Mouse (Mus musculus): ENCODE data around the gene Tut4. TPM values are rescaled to one million over a fixed set of nuclear protein-coding genes. Genes with fewer than 3 reads are reported as not detected.

Tut4 gene
- polyA plus RNA-seq, 1 experiment = 35.0 TPM

DNA sequence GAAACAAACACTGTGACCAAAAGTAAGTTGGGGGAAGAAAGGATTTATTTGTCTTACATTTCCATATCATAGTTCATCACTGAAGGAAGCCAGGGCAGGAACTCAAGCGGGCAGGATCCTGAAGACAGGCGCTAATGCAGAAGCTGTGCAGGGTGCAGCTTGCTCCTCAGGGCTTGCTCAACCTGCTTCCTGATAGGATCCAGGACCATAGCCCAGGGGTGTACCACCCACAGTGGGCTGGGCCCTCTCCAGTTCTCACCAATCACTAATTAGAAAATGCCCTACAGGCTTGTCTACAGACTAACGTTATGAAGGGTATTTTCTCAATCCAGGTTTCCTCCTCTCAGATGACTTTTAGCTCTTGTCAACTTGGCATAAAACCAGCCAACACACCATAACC lies 23.6 kb upstream of the Tut4 start:
- DNase-seq = no peak
- Histone ChIP-seq H3K4me3 (replicated peaks; ENCODE audit: extremely low read depth, low read depth, low read length) (no peak overlapping the region), H3K4me1 (ENCODE audit: control insufficient read depth, insufficient read depth, low read length) (no peaks in the 10 kb centered on the region)
- WGBS = 68% methylated on average over 3 of the region's 3 CpGs
- no peak for TF ChIP-seq CTCF (IDR thresholded peaks at IDR 0.05; ENCODE audit: insufficient read depth, low read length)
- no peak for TF ChIP-seq POLR2A (IDR thresholded peaks at IDR 0.05; ENCODE audit: borderline replicate concordance, extremely low read depth, low read depth, low read length)

DNA sequence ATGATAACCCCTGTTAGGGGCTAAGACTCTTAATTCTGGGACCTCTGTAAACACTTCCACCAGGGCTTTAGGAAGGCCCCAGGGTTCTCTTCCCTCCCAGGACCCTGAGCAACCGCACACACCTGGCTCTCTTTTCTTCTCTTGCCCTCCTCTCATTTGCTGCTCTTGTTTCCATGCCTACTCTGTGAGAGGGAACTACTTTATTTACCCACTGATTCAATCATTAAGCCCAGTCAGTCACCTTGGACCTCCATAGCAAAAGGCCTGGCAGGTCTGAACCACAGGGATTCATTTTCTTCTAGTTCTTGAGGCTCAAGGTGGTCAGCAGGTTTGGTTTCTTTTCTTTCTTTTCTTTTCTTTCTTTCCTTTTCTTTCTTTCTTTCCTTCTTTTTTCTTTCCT lies 23.0 kb upstream of the Tut4 start:
- DNase-seq = no peak
- no peak for TF ChIP-seq CTCF (IDR thresholded peaks at IDR 0.05; ENCODE audit: insufficient read depth, low read length)
- H3K4me1 ChIP-seq (ENCODE audit: control insufficient read depth, insufficient read depth, low read length) = no peaks in the 10 kb centered on the region
- no peak overlapping the region for H3K4me3 ChIP-seq (replicated peaks; ENCODE audit: extremely low read depth, low read depth, low read length)
- 82% methylated on average over 1 of the region's 1 CpGs for WGBS

DNA sequence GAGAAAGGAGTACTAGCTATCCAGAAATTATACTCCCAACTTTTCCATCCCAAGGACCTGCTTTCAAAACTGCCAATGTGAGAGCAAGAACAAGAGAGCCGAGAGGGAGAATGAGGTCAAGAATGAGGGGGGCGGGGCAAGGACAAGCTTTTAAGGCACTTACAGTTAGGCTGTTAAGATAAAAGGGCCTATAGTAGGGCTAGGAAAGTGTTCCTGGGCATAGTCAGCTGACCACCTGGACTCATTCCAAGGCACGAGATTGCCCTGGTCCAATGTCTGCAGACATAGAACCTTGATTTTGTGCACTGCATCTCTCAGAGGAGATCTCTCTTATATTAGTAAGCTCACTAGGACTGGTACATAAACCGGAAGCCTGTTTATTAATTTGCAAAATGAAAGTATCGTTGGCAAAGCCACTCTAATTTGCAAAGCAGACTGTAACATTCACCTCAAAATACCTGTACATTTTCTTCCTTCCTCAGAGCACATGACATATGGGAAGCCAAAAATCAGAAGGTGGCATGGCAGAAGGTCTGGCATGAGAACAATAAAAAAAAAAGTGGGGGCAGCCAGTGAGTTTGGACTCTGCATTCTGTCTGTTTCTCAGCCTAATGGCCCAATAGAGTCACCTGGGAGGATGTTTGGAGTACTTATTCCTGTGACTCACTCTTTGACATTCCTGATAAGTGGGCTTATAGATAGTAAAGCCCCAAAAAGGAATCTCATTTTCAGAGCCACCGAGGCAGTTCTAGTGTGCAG lies 21.0 kb upstream of the Tut4 start:
- Histone ChIP-seq H3K4me3 (replicated peaks; ENCODE audit: extremely low read depth, low read depth, low read length) (no peak overlapping the region), H3K4me1 (ENCODE audit: control insufficient read depth, insufficient read depth, low read length) (no peaks in the 10 kb centered on the region)
- TF ChIP-seq POLR2A (IDR thresholded peaks at IDR 0.05; ENCODE audit: borderline replicate concordance, extremely low read depth, low read depth, low read length) (no peak), CTCF (IDR thresholded peaks at IDR 0.05; ENCODE audit: insufficient read depth, low read length) (no peak)
- peak; percentile 71 for DNase-seq
- 51% methylated on average over 6 of the region's 6 CpGs for WGBS

DNA sequence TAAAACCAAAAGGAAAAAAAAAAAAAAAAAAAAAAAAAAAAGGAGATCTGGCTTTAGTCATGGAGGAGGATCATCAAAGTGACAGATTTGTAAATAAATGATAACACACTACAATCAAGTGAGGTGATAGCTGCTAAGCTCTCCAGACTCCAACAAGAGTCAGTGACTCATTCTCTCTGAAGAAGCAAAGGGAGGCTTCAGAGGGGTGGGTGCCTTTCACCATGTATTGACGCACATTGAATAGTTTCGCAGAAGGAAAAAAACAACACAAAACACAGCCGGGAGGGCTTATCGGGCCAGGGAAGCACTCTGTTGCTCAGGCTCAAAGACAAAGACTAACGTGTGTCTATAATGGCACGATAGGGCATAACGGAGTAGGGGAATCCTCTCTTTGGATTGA lies 11.1 kb upstream of the Tut4 start:
- TF ChIP-seq CTCF (IDR thresholded peaks at IDR 0.05; ENCODE audit: insufficient read depth, low read length) (no peak), POLR2A (IDR thresholded peaks at IDR 0.05; ENCODE audit: borderline replicate concordance, extremely low read depth, low read depth, low read length) (no peak)
- Histone ChIP-seq H3K4me1 (ENCODE audit: control insufficient read depth, insufficient read depth, low read length) (no peaks in the 10 kb centered on the region), H3K4me3 (replicated peaks; ENCODE audit: extremely low read depth, low read depth, low read length) (no peak overlapping the region)
- WGBS = 52% methylated on average over 7 of the region's 7 CpGs
- no peak for DNase-seq

DNA sequence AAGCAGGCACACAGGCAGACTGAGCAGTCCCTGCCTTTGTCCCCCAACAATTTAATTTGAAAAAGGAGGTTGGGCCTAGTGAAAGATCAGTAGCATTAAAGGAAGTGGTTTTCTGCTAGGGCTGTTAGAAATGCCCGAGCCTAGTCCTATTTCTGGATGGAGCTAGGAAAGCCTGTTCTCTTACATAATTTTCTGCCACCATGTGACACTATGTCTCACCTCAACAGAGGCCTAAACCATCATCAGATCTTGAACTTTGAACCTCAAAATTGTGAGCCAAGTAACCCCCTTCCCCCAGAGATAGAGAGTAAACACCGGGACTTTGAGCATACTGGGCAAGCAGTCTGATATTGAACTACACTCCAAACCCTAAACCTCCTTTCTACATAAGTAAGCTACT lies 3.2 kb upstream of the Tut4 start:
- no peak for DNase-seq
- TF ChIP-seq CTCF (IDR thresholded peaks at IDR 0.05; ENCODE audit: insufficient read depth, low read length) (no peak), POLR2A (IDR thresholded peaks at IDR 0.05; ENCODE audit: borderline replicate concordance, extremely low read depth, low read depth, low read length) (no peak)
- 67% methylated on average over 2 of the region's 2 CpGs for WGBS

DNA sequence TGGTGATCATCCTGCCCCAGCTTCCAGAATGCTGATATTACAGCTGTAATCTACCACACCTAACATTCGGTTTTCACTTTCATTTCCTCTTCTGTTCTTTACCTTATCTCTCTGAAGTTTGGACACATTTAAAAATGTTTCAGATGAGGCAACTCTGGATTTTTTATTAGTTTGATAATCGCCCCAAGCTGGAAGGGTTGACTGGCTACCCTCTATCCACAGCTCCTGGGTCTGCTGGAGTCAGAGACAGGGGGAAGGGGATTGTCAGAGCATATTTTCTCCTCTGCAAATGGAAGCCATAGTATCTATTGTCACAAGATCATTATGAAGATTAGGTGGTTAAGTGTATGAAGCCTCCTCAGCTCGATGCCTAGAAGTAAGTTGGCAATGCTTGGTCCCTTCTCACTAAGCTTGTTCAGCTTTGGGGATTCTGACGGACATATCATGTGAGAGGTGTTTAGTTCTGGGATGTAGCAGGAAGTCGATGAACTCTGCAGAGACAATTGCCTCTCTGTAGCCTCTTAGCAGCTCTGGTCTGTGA lies 955 bp upstream of the Tut4 start:
- 19% methylated on average over 5 of the region's 5 CpGs for WGBS
- TF ChIP-seq POLR2A (IDR thresholded peaks at IDR 0.05; ENCODE audit: borderline replicate concordance, extremely low read depth, low read depth, low read length) = no peak
- TF ChIP-seq CTCF (IDR thresholded peaks at IDR 0.05; ENCODE audit: insufficient read depth, low read length) = no peak
- H3K4me3 ChIP-seq (replicated peaks; ENCODE audit: extremely low read depth, low read depth, low read length) = peak overlapping the region; percentile 21
- H3K4me1 ChIP-seq (ENCODE audit: control insufficient read depth, insufficient read depth, low read length) = peaks cover 6% of the 10 kb centered on the region; the same call in 1 of the 2 replicates
- DNase-seq = no peak

More for the DNA sequence above, 3.2 kb upstream of the Tut4 start:
- Histone ChIP-seq H3K4me1 (ENCODE audit: control insufficient read depth, insufficient read depth, low read length) (peaks cover 6% of the 10 kb centered on the region; the same call in 1 of the 2 replicates), H3K4me3 (replicated peaks; ENCODE audit: extremely low read depth, low read depth, low read length) (no peak overlapping the region)

DNA sequence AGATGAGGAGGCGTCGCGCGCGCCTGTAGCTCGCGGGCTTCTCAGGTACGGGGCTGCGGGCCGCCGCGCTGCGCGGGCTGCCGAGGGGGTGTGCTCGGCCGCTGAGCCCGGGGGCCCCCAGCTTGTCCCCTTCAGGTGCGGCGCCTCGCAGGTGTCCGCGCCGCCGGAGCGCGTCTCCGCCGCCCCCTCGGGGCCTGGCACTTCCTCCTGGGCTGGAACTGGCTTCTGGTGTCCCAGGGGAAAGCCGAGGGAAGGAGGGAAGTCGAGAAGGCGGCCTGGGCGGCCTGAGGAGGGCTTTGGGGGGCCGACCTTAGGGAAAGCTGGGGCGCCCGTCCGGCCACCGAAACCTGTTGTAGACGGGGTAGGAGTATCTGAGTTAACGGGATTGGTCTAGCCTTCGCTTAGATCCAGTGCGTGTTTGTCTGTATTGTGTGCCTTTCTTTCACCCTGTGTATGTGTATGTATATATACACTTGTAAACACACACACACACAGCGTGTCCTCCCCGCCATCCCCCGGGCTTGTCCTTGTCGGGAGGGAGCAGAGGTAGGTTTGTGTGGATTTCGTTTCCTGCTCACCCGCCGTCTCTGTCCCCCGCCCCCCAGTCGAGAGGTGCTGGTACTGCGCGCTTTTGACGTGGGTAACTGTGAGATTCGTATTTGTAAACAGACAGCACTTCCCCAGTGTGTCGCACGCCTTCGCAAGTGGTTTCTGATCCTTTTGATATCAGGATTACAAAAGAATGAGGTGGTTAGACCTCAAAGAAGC lies 1.1 kb downstream of the Tut4 start:
- under 1% methylated on average over 54 of the region's 59 CpGs for WGBS
- peak; percentile 43; the same call in 1 of the 2 replicates for TF ChIP-seq POLR2A (IDR thresholded peaks at IDR 0.05; ENCODE audit: borderline replicate concordance, extremely low read depth, low read depth, low read length)
- TF ChIP-seq CTCF (IDR thresholded peaks at IDR 0.05; ENCODE audit: insufficient read depth, low read length) = no peak

DNA sequence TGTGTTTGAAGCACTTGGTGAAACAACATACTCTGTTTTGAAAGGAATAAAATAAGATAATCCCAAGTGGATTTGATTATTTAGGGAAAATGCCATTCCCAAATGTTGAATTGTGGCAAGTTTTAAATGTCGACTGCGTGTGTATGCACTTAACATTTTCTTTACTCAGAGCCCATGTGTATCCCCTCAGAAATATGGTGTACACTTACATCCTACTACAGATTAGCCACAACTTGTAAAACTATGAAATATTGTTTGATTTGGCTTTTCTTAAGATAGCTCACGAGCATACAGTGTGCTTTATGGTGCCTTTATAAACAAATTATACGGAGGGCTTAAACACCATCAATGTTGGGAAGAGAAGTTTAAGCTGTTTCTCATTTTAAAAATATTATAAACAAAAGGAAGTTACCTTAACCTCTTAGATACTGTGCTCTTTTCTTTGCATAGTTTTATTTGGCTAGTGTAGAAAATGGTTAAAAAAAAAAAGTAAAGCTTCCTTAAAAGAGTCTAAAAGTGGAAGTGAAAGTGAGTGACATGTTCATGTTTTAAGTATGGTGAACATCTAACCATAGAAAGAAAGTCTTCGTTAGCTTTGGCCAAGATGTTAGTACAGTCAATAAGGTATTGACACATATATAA lies 2.2 kb downstream of the Tut4 start:
- DNase-seq = no peak
- Histone ChIP-seq H3K4me1 (ENCODE audit: control insufficient read depth, insufficient read depth, low read length) (peaks cover 6% of the 10 kb centered on the region; the same call in 1 of the 2 replicates), H3K4me3 (replicated peaks; ENCODE audit: extremely low read depth, low read depth, low read length) (peak overlapping the region; percentile 16)
- WGBS = 10% methylated on average over 5 of the region's 5 CpGs
- TF ChIP-seq CTCF (IDR thresholded peaks at IDR 0.05; ENCODE audit: insufficient read depth, low read length) (no peak), POLR2A (IDR thresholded peaks at IDR 0.05; ENCODE audit: borderline replicate concordance, extremely low read depth, low read depth, low read length) (no peak)

More for the DNA sequence above, 1.1 kb downstream of the Tut4 start:
- peak overlapping the region; percentile 79 for H3K4me3 ChIP-seq (replicated peaks; ENCODE audit: extremely low read depth, low read depth, low read length)
- peaks cover 6% of the 10 kb centered on the region; the same call in 1 of the 2 replicates for H3K4me1 ChIP-seq (ENCODE audit: control insufficient read depth, insufficient read depth, low read length)
- DNase-seq = peak; percentile 71

DNA sequence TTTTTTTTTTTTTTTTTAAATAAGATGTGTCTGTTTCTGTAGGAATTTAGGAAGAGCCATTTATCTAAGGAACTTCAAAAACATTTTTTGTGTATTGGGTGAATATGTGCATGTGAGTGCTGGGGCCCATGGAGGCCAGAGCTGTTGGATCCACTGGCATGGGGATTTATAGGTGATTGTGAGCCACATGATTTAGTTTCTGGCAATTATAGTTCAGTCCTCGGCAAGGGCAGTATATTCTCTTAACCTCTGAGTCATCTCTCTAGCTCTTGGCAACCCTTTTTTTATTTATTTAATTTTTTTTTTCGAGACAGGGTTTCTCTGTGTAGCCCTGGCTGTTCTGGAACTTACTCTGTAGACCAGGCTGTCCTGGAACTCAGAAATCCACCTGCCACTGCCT lies 14.4 kb downstream of the Tut4 start:
- TF ChIP-seq POLR2A (IDR thresholded peaks at IDR 0.05; ENCODE audit: borderline replicate concordance, extremely low read depth, low read depth, low read length) (no peak), CTCF (IDR thresholded peaks at IDR 0.05; ENCODE audit: insufficient read depth, low read length) (no peak)
- WGBS = 45% methylated on average over 2 of the region's 2 CpGs
- Histone ChIP-seq H3K4me1 (ENCODE audit: control insufficient read depth, insufficient read depth, low read length) (no peaks in the 10 kb centered on the region), H3K4me3 (replicated peaks; ENCODE audit: extremely low read depth, low read depth, low read length) (no peak overlapping the region)
- no peak for DNase-seq

Data from lung, adult 2 months (tissue).